Comparison of ENCODE assay signal across 8 mouse cellular contexts in genomic region chr15:8569617-8570016, GRCm38 (mm10). TPM values are rescaled to one million over a fixed set of nuclear protein-coding genes. Genes with fewer than 3 reads are reported as not detected.
DNase-seq lines count a peak whose midpoint lies in the region; ATAC-seq and TF ChIP-seq lines count a peak whose summit lies in the region.

No protein-coding gene starts in this region.

- peak; percentile 39; the same call in 1 of the 2 replicates for ATAC-seq in hindbrain, embryonic 12.5 days (ENCODE audit: low FRiP score)
- ATAC-seq in liver, embryonic 12.5 days = peak; percentile 44

- H3K4me1 ChIP-seq in brown adipose tissue, adult 24 weeks (ENCODE audit: control insufficient read depth, insufficient read depth, insufficient read length, low read length) = no peaks in the 10 kb centered on the region
- peaks cover 10% of the 10 kb centered on the region; the same call in 1 of the 2 replicates for H3K4me1 ChIP-seq in hindbrain, embryonic 12.5 days
- peaks cover 16% of the 10 kb centered on the region for H3K4me1 ChIP-seq in liver, embryonic 12.5 days

- H3K4me3 ChIP-seq in brown adipose tissue, adult 24 weeks (ENCODE audit: insufficient read depth, low read depth, low read length) = peak overlapping the region; percentile 78
- peak overlapping the region; percentile 50 for H3K4me3 ChIP-seq in hindbrain, embryonic 12.5 days
- H3K4me3 ChIP-seq in liver, embryonic 12.5 days = peak overlapping the region; percentile 62
- H3K4me3 ChIP-seq in myocyte = peak overlapping the region; percentile 46

- TF ChIP-seq POLR2A in myocyte (IDR thresholded peaks at IDR 0.05; ENCODE audit: insufficient read length, low read depth) = no peak

- H3K27ac ChIP-seq in brown adipose tissue, adult 24 weeks (replicated peaks; ENCODE audit: low read depth, low read length) = no peak overlapping the region
- H3K27ac ChIP-seq in hindbrain, embryonic 12.5 days = no peak overlapping the region
- H3K27ac ChIP-seq in liver, embryonic 12.5 days = no peak overlapping the region

- peaks cover 25% of the 10 kb centered on the region for H3K27me3 ChIP-seq in hindbrain, embryonic 12.5 days
- peaks cover 46% of the 10 kb centered on the region for H3K27me3 ChIP-seq in liver, embryonic 12.5 days (replicated peaks)
- H3K27me3 ChIP-seq in myocyte (ENCODE audit: control insufficient read depth, insufficient read depth, insufficient read length) = peaks cover 18% of the 10 kb centered on the region

- no peaks in the 10 kb centered on the region for H3K79me2 ChIP-seq in myocyte (ENCODE audit: control insufficient read depth, insufficient read depth)

- DNase-seq in frontal cortex, postnatal 36 days (ENCODE audit: low spot score in 2 of 2) = peak; percentile 6 to 8
- no peak for DNase-seq in frontal cortex, postnatal 14 days (ENCODE audit: low spot score in 2 of 2)
- peak; percentile 86 for DNase-seq in CD4-positive helper T cell, adult 2 months (ENCODE audit: low read depth, low spot score)
- DNase-seq in embryo, embryonic 10 days (ENCODE audit: low spot score) = no peak

- H3K36me3 ChIP-seq in hindbrain, embryonic 12.5 days = no peaks in the 10 kb centered on the region
- H3K36me3 ChIP-seq in liver, embryonic 12.5 days = no peaks in the 10 kb centered on the region
- no peaks in the 10 kb centered on the region for H3K36me3 ChIP-seq in myocyte (ENCODE audit: control insufficient read depth, insufficient read depth)

- no peak overlapping the region for H3ac ChIP-seq in myocyte (ENCODE audit: control insufficient read depth, insufficient read length)

- H3K9me3 ChIP-seq in hindbrain, embryonic 12.5 days (replicated peaks) = no peaks in the 10 kb centered on the region
- no peaks in the 10 kb centered on the region for H3K9me3 ChIP-seq in liver, embryonic 12.5 days (replicated peaks)

- WGBS in hindbrain, embryonic 12.5 days = 5% methylated on average over 11 of the region's 11 CpGs
- 6% methylated on average over 11 of the region's 11 CpGs for WGBS in liver, embryonic 12.5 days (ENCODE audit: insufficient replicate concordance)

- peak overlapping the region; percentile 95 for H3K4me2 ChIP-seq in hindbrain, embryonic 12.5 days (replicated peaks)
- peak overlapping the region; percentile 89 for H3K4me2 ChIP-seq in liver, embryonic 12.5 days
- H3K4me2 ChIP-seq in myocyte (ENCODE audit: low read depth) = peak overlapping the region; percentile 100

- H3K9ac ChIP-seq in hindbrain, embryonic 12.5 days = peak overlapping the region; percentile 48
- peak overlapping the region; percentile 55 for H3K9ac ChIP-seq in liver, embryonic 12.5 days

TF ChIP-seq in myocyte, 11 proteins besides CTCF, POLR2A, EP300 and RAD21:
- no peak for TF ChIP-seq USF1 (IDR thresholded peaks at IDR 0.05; ENCODE audit: low read depth)

RNA-seq across cellular contexts. Expression of gene Gm2310, which starts 49.9 kb away (rescaled TPM):
- not detected in 2 replicates for polyA plus RNA-seq in brown adipose tissue, adult 24 weeks (2012; ENCODE audit: insufficient read depth, insufficient read length, missing spikeins)
- not detected in 2 replicates for polyA plus RNA-seq in hindbrain, embryonic 12.5 days (2016; fragmentation: Nextera tagmentation; extraction: Ambion mirVana)
- polyA plus RNA-seq in liver, embryonic 12.5 days (2016; fragmentation: Nextera tagmentation; extraction: Ambion mirVana) = not detected in 2 replicates
- polyA plus RNA-seq in myocyte (2012; fragmentation: generic; extraction: Trizol) = not detected

Comparison
In these comparisons a context has a peak if more than half of its experiments do, and no peak if none do; other contexts are left out.
1. DNase-seq: peak in frontal cortex, postnatal 36 days (2 of 2) and CD4-positive helper T cell, adult 2 months (single experiment); none in frontal cortex, postnatal 14 days (0 of 2) and embryo, embryonic 10 days (single experiment).
2. Peak in every context shown above with its lines, with median percentiles within 50 percentile points of each other: H3K4me3 ChIP-seq and H3K4me2 ChIP-seq.